Mouse (Mus musculus): Measurements from ENCODE around the gene Proz. TPM values are rescaled to one million over a fixed set of nuclear protein-coding genes. Genes with fewer than 3 reads are reported as not detected.

The Proz gene
- 1.3 and 1.6 TPM in 2 replicates for polyA plus RNA-seq (2014; fragmentation: Nextera tagmentation; extraction: Ambion mirVana)

DNA sequence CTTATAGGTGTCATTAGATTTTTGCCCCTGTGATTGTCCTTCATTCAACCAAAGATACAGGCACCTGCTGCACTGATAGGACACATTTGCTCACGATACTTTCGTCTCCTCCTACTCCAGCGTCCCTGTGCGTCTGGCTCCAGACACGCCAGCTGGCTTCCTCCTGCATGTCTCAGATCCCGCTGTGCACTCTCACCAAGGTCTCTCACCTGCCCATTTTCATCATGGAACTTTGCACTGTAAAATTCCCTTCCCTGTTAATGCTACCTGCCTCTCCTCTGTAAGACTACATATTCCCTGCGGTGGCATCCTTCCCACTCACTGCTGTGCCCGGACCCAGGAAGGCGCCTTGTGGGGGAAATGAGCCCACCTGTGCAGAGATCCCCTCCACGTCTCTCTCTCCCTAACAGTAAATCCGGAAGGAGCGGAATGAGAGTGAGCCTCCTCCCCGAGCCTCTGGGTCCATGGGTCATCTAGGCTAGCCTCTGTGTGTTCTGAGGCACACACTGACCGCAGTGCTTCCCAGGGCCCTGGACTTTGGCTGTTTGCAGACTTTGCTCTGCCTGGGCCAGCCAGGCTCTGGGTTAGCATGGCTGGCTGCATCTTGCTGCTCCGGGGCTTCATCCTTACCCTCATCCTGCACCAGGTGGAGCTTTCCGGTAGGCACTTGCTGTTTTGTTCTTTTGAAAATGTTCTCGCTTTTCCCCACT, at the start of gene Proz:
Proz (plus strand) TSS at position 474 of the 710 bp plus-strand sequence.
- Histone ChIP-seq H3K9me3 (replicated peaks; ENCODE audit: control insufficient read depth, low read length) (no peaks in the 10 kb centered on the region), H3K9ac (ENCODE audit: low read length) (no peak within 1 kb of the TSS), H3K27me3 (replicated peaks; ENCODE audit: control insufficient read depth, insufficient read depth, low read length) (no peaks in the 10 kb centered on the region), H3K4me1 (ENCODE audit: control insufficient read depth, insufficient read depth, low read length) (no peaks in the 10 kb centered on the region), H3K27ac (ENCODE audit: low read depth, low read length) (no peak within 1 kb of the TSS), H3K4me2 (ENCODE audit: low read length) (no peak within 1 kb of the TSS), H3K36me3 (ENCODE audit: control insufficient read depth, insufficient read depth, low read length) (no peaks in the 10 kb centered on the region), H3K4me3 (ENCODE audit: low read depth, low read length) (no peak within 1 kb of the TSS)
- ATAC-seq (no peak), DNase-seq (ENCODE audit: low spot score) (no peak)
- 86% methylated on average over 17 of the region's 17 CpGs for WGBS

DNA sequence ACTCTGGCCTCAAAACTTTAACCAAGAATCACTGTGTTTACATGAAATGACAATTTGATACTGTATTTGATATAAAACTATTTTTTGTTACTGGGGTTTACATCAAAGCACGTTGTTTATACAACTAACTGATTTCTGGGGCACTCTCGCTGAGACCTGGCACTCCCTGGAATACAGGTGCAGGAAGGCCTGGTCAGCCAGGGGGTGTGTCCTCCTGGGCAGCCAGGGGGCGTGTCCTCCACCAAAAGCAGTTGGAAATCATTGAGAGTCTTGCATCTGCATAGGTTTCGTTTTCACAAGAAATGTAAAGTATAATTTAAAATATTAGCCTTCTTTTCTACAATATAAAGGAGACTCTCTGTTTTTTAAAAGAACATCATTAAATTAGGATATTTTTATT, 41.2 kb upstream of the Proz start:
- no peak overlapping the region for H3K9ac ChIP-seq (ENCODE audit: low read length)
- ATAC-seq (no peak), DNase-seq (ENCODE audit: low spot score) (no peak)
- H3K4me1 ChIP-seq (ENCODE audit: control insufficient read depth, insufficient read depth, low read length): no peaks in the 10 kb centered on the region
- H3K27ac ChIP-seq (ENCODE audit: low read depth, low read length): no peak overlapping the region
- H3K27me3 ChIP-seq (replicated peaks; ENCODE audit: control insufficient read depth, insufficient read depth, low read length): no peaks in the 10 kb centered on the region
- H3K9me3 ChIP-seq (replicated peaks; ENCODE audit: control insufficient read depth, low read length): no peaks in the 10 kb centered on the region
- peaks cover 62% of the 10 kb centered on the region for H3K36me3 ChIP-seq (ENCODE audit: control insufficient read depth, insufficient read depth, low read length)
- 64% methylated on average over 4 of the region's 4 CpGs for WGBS
- no peak overlapping the region for H3K4me2 ChIP-seq (ENCODE audit: low read length)
- H3K4me3 ChIP-seq (ENCODE audit: low read depth, low read length): no peak overlapping the region

DNA sequence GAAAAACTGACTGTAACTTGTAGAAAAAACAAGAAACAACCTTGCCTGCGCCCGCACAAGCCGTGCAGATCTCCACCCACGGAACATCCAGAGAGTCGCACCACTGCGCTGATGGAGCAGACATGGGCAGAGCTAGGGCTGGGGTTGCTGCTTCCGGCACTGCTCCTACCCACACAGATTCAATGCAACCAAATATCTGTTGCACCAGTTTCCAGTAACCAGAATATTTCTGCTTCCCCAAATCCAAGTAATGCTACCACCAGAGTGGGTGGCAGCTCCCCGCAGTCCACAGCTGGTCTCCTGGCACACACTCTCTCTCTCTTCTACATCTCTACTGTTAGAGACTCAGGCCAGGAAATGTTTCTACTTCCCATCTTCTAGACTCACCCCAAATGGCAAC, 38.9 kb upstream of the Proz start:
- Histone ChIP-seq H3K9me3 (replicated peaks; ENCODE audit: control insufficient read depth, low read length) (no peaks in the 10 kb centered on the region), H3K4me1 (ENCODE audit: control insufficient read depth, insufficient read depth, low read length) (no peaks in the 10 kb centered on the region), H3K4me2 (ENCODE audit: low read length) (no peak overlapping the region), H3K4me3 (ENCODE audit: low read depth, low read length) (no peak overlapping the region), H3K27me3 (replicated peaks; ENCODE audit: control insufficient read depth, insufficient read depth, low read length) (no peaks in the 10 kb centered on the region), H3K36me3 (ENCODE audit: control insufficient read depth, insufficient read depth, low read length) (peaks cover 40% of the 10 kb centered on the region), H3K27ac (ENCODE audit: low read depth, low read length) (no peak overlapping the region), H3K9ac (ENCODE audit: low read length) (no peak overlapping the region)
- DNase-seq (ENCODE audit: low spot score): no peak
- 95% methylated on average over 8 of the region's 8 CpGs for WGBS
- no peak for ATAC-seq

DNA sequence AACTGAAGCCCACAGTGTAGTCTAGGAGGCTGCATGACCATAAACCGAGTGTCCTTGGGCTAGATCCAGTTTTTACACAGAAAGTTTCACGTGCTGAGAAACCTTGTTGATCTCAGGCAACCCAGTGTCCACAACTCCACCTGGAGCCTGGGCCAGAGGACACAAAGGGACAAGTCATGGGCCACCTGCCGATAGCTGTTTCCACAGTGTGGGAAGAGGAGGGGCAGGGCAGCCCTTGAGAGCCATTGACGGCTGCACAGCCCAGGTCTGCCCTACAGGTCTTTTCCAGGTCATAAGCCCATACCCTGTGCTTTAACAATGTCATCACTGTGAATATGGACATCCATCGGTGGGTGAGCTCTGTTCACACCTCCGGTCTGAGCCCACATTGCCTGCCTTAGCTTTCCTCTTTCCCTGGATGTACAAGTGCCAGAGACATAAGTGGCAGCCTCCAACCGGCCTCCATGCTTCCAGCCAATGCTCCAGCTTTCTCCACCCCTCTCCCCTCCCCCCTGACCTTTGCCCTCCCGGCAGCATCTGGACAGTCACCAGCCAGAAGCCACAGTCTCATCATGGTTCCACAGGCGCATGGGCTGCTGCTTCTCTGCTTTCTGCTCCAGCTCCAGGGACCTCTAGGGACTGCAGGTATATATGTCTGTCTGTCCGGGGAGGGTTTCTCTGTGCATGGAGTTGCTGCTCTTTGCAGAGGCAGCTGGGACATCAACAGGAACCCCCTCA, 35.1 kb upstream of the Proz start, which contains the start of gene F7:
F7 (plus strand) TSS at position 548 of the 738 bp plus-strand sequence.
- no peak within 1 kb of the TSS for H3K4me3 ChIP-seq (ENCODE audit: low read depth, low read length)
- H3K9ac ChIP-seq (ENCODE audit: low read length): no peak within 1 kb of the TSS
- no peaks in the 10 kb centered on the region for H3K27me3 ChIP-seq (replicated peaks; ENCODE audit: control insufficient read depth, insufficient read depth, low read length)
- ATAC-seq: no peak
- H3K36me3 ChIP-seq (ENCODE audit: control insufficient read depth, insufficient read depth, low read length): peaks cover 7% of the 10 kb centered on the region; the same call in 1 of the 2 replicates
- H3K9me3 ChIP-seq (replicated peaks; ENCODE audit: control insufficient read depth, low read length): no peaks in the 10 kb centered on the region
- no peak within 1 kb of the TSS for H3K27ac ChIP-seq (ENCODE audit: low read depth, low read length)
- DNase-seq (ENCODE audit: low spot score): no peak
- no peak within 1 kb of the TSS for H3K4me2 ChIP-seq (ENCODE audit: low read length)
- WGBS: 71% methylated on average over 10 of the region's 10 CpGs
- no peaks in the 10 kb centered on the region for H3K4me1 ChIP-seq (ENCODE audit: control insufficient read depth, insufficient read depth, low read length)

DNA sequence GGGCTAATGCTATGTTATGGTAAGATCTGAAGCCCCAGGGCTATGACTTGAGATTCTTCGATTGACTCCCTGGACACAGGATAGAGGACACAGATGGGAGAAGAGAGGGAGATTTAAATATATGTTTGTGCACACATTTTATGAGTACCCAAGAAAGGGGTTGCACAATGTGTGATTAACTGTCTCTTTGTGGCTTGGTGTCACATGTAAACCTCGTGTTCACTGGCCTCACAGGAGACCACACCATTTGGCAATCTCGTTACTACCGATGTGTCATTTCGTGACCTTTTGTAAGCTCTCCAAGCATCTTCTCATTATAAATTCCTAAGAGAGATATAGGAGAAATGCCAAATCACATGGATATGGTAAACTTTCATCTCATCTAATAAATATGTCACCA, 33.1 kb upstream of the Proz start:
- WGBS: 89% methylated on average over 5 of the region's 5 CpGs

DNA sequence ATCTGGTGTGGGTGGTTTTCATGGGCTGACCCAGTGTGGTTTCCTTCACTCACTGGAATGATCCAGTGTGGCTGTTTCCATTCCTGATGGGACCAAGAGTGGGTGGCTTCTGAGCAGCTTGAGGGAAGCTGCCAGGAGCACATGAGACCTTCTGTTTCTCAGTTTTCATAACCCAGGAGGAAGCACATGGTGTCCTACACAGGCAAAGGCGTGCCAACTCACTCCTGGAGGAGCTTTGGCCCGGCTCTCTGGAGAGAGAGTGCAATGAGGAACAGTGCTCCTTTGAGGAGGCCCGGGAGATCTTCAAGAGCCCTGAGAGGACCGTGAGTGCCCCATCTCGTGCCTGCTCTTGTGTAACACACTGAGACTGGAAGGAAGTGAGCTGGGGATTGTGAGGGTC, 32.2 kb upstream of the Proz start:
- no peak overlapping the region for H3K9ac ChIP-seq (ENCODE audit: low read length)
- DNase-seq (ENCODE audit: low spot score) (no peak), ATAC-seq (no peak)
- H3K9me3 ChIP-seq (replicated peaks; ENCODE audit: control insufficient read depth, low read length): no peaks in the 10 kb centered on the region
- no peaks in the 10 kb centered on the region for H3K27me3 ChIP-seq (replicated peaks; ENCODE audit: control insufficient read depth, insufficient read depth, low read length)
- no peak overlapping the region for H3K27ac ChIP-seq (ENCODE audit: low read depth, low read length)
- H3K4me2 ChIP-seq (ENCODE audit: low read length): no peak overlapping the region
- WGBS: 81% methylated on average over 5 of the region's 5 CpGs
- H3K4me3 ChIP-seq (ENCODE audit: low read depth, low read length): no peak overlapping the region
- H3K4me1 ChIP-seq (ENCODE audit: control insufficient read depth, insufficient read depth, low read length): no peaks in the 10 kb centered on the region
- H3K36me3 ChIP-seq (ENCODE audit: control insufficient read depth, insufficient read depth, low read length): no peaks in the 10 kb centered on the region

More for the DNA sequence above, 33.1 kb upstream of the Proz start:
- no peaks in the 10 kb centered on the region for H3K9me3 ChIP-seq (replicated peaks; ENCODE audit: control insufficient read depth, low read length)
- DNase-seq (ENCODE audit: low spot score) (no peak), ATAC-seq (no peak)
- no peak overlapping the region for H3K4me2 ChIP-seq (ENCODE audit: low read length)
- no peak overlapping the region for H3K4me3 ChIP-seq (ENCODE audit: low read depth, low read length)
- no peak overlapping the region for H3K27ac ChIP-seq (ENCODE audit: low read depth, low read length)
- H3K27me3 ChIP-seq (replicated peaks; ENCODE audit: control insufficient read depth, insufficient read depth, low read length): no peaks in the 10 kb centered on the region
- no peaks in the 10 kb centered on the region for H3K36me3 ChIP-seq (ENCODE audit: control insufficient read depth, insufficient read depth, low read length)
- no peaks in the 10 kb centered on the region for H3K4me1 ChIP-seq (ENCODE audit: control insufficient read depth, insufficient read depth, low read length)
- H3K9ac ChIP-seq (ENCODE audit: low read length): no peak overlapping the region

DNA sequence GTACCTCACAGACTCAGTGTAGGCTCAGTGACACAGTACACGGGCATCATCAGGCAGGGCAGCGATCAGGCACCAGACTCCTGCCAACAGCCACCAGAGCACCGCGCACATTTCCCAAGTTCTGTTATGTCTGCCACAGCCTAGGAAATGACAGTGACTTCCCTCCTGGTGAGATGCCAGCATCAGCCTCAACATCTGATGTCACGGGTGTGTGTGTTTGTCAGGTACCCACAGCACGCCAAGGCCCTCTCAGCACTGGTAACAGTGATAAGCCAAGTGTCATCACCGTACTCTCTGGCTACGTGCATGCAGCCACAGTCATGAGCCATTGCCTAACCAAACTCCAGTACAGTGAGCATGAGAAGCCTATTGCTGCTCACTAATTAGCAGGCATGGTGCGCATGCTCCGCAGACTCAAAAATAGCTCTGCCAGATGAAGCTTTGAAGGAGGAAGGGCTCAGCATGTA, 24.3 kb upstream of the Proz start:
- peak; percentile 62; the same call in 1 of the 2 replicates for ATAC-seq
- H3K4me1 ChIP-seq (ENCODE audit: control insufficient read depth, insufficient read depth, low read length): no peaks in the 10 kb centered on the region
- no peaks in the 10 kb centered on the region for H3K36me3 ChIP-seq (ENCODE audit: control insufficient read depth, insufficient read depth, low read length)
- WGBS: 80% methylated on average over 10 of the region's 10 CpGs
- no peak overlapping the region for H3K4me3 ChIP-seq (ENCODE audit: low read depth, low read length)
- no peak overlapping the region for H3K4me2 ChIP-seq (ENCODE audit: low read length)
- H3K27ac ChIP-seq (ENCODE audit: low read depth, low read length): no peak overlapping the region
- no peaks in the 10 kb centered on the region for H3K27me3 ChIP-seq (replicated peaks; ENCODE audit: control insufficient read depth, insufficient read depth, low read length)
- no peak overlapping the region for H3K9ac ChIP-seq (ENCODE audit: low read length)
- no peaks in the 10 kb centered on the region for H3K9me3 ChIP-seq (replicated peaks; ENCODE audit: control insufficient read depth, low read length)
- peak; percentile 61 for DNase-seq (ENCODE audit: low spot score)

DNA sequence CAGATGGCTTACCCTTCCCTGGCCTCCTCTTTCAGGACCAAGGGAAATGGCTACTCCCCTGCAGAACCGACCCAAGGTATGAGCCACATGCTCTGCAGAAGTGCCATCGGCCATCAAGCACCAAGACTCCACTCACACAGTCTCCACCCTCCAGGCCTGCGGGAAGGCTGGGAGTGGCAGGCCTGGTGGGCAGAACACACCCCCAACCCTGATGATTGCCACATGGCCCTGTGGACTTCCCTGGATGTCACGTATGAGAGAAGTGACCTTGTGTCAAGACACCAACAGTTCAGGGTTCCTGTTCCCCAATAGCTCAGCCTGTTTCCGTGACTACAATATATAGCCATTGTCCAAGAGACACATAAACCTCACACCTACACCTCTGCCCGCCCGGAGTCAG, 23.7 kb upstream of the Proz start, which contains the start of gene F10:
F10 (plus strand) TSS at position 294 of the 400 bp plus-strand sequence.
- DNase-seq (ENCODE audit: low spot score) (no peak), ATAC-seq (no peak)
- Histone ChIP-seq H3K27ac (ENCODE audit: low read depth, low read length) (no peak within 1 kb of the TSS), H3K9me3 (replicated peaks; ENCODE audit: control insufficient read depth, low read length) (no peaks in the 10 kb centered on the region), H3K4me2 (ENCODE audit: low read length) (no peak within 1 kb of the TSS), H3K36me3 (ENCODE audit: control insufficient read depth, insufficient read depth, low read length) (no peaks in the 10 kb centered on the region), H3K9ac (ENCODE audit: low read length) (no peak within 1 kb of the TSS), H3K4me3 (ENCODE audit: low read depth, low read length) (no peak within 1 kb of the TSS), H3K4me1 (ENCODE audit: control insufficient read depth, insufficient read depth, low read length) (no peaks in the 10 kb centered on the region), H3K27me3 (replicated peaks; ENCODE audit: control insufficient read depth, insufficient read depth, low read length) (no peaks in the 10 kb centered on the region)
- WGBS: 84% methylated on average over 7 of the region's 7 CpGs

DNA sequence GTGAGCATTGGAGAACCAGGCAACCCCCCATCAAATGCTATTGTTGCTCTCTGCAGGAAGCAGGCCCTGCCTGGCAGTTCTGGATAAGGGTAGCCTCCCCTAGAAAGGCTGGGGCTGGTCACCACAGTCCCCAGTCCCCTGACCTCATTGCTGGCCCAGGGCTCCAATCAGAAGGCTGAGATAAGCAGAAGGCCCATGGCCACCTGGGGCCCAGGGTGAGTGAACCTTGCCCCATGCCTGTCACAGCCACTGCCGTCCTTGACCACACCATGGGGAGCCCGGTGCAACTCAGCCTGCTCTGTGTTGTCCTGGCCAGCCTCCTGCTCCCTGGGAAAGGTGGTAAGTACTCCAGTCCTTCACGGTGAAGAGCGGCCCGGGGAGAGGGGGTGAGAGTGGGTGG, 23.1 kb upstream of the Proz start:
- WGBS: 40% methylated on average over 5 of the region's 5 CpGs
- ATAC-seq (no peak), DNase-seq (ENCODE audit: low spot score) (no peak)
- Histone ChIP-seq H3K27ac (ENCODE audit: low read depth, low read length) (no peak overlapping the region), H3K9me3 (replicated peaks; ENCODE audit: control insufficient read depth, low read length) (no peaks in the 10 kb centered on the region), H3K9ac (ENCODE audit: low read length) (no peak overlapping the region), H3K27me3 (replicated peaks; ENCODE audit: control insufficient read depth, insufficient read depth, low read length) (no peaks in the 10 kb centered on the region), H3K4me1 (ENCODE audit: control insufficient read depth, insufficient read depth, low read length) (no peaks in the 10 kb centered on the region), H3K4me2 (ENCODE audit: low read length) (no peak overlapping the region), H3K36me3 (ENCODE audit: control insufficient read depth, insufficient read depth, low read length) (no peaks in the 10 kb centered on the region), H3K4me3 (ENCODE audit: low read depth, low read length) (no peak overlapping the region)
